Comparison of ENCODE assay signal across 11 mouse cellular contexts in genomic region chr12:77484761-77485160, GRCm38 (mm10).
"Had no signal": no experiment of that assay in that cellular context is flagged by ENCODE, and none has a peak within 500 bp of the region (broad histone marks: within the 10 kb centered on the region; RNA-seq: fewer than 3 reads in every experiment).

No protein-coding gene starts in this region.

- DNase-seq: kidney, postnatal 36 days; layer of hippocampus, postnatal 36 days; liver, embryonic 13.5 days; lung, adult 2 months; lung, postnatal 14 days; lung, postnatal 4 days; right cerebral cortex, adult 18-20 months; right cerebral cortex, postnatal 14 days; right cerebral cortex, postnatal 4 days; thymus, postnatal 25 days had no signal

- ATAC-seq: midbrain, embryonic 15.5 days had no signal
